Mouse (Mus musculus) heart, embryonic 11.5 days (tissue): Measurements from ENCODE around the gene Tspan14. TPM values are rescaled to one million over a fixed set of nuclear protein-coding genes. Genes with fewer than 3 reads are reported as not detected.

Experiments
- ATAC-seq: fragments of 200-750 bp; cut with Nextera tagmentation; replicated peaks from 2 replicates; pipeline ENCODE4 v1.8.0; 2017; ENCODE audit warnings: moderate library complexity; ENCODE audit not compliant: insufficient number of reproducible peaks, low FRiP score, low TSS enrichment
- H3K27ac ChIP-seq: fragments of 300-500 bp; sonication (generic); 2 replicates; pipeline ENCODE4 v1.5.1; 2014; ENCODE audit warnings: mild to moderate bottlenecking, low read depth, low read length
- H3K27me3 ChIP-seq: fragments of 300-500 bp; sonication (generic); 2 replicates; pipeline ENCODE4 v1.6.1; 2014; ENCODE audit warnings: mild to moderate bottlenecking, low read length, mixed read lengths; ENCODE audit not compliant: control insufficient read depth, insufficient read depth
- H3K36me3 ChIP-seq: fragments of 300-500 bp; sonication (generic); 2 replicates; pipeline ENCODE4 v1.6.1; 2014; ENCODE audit warnings: mild to moderate bottlenecking, low read length, moderate library complexity, mixed read lengths; ENCODE audit not compliant: control insufficient read depth, insufficient read depth
- H3K4me1 ChIP-seq: fragments of 300-500 bp; sonication (generic); 2 replicates; pipeline ENCODE4 v1.6.1; 2014; ENCODE audit warnings: low read length; ENCODE audit not compliant: control insufficient read depth, insufficient read depth
- H3K4me2 ChIP-seq: fragments of 300-500 bp; sonication (generic); 2 replicates; pipeline ENCODE4 v1.6.1; 2014; ENCODE audit warnings: mild to moderate bottlenecking, moderate library complexity
- H3K4me3 ChIP-seq: fragments of 300-500 bp; sonication (generic); 2 replicates; pipeline ENCODE4 v1.5.1; 2014; ENCODE audit warnings: low read depth, low read length
- H3K9ac ChIP-seq: fragments of 300-500 bp; sonication (generic); 2 replicates; pipeline ENCODE4 v1.6.1; 2014; ENCODE audit warnings: mild to moderate bottlenecking, low read depth, low read length, moderate library complexity
- H3K9me3 ChIP-seq: fragments of 300-500 bp; sonication (generic); replicated peaks from 2 replicates; pipeline ENCODE4 v1.6.1; 2016; ENCODE audit warnings: low read length; ENCODE audit not compliant: control insufficient read depth
- WGBS: fragments of 180-500 bp; shearing (Covaris S2); extraction: QIAGEN DNeasy Blood & Tissue Kit; methylation state at CpG from one replicate; pipeline ENCODE4 v1.1.7; 2014; ENCODE audit not compliant: insufficient replicate concordance; 5-methylcytosine and 5-hydroxymethylcytosine counted together
- polyA plus RNA-seq: library from polyadenylated mRNA; unstranded; fragments of >200 nt; fragmentation: Nextera tagmentation; extraction: Ambion mirVana; gene quantifications from 2 replicates; pipeline ENCODE4 v1.2.1, GENCODE M21; 2014

Tspan14 gene
- polyA plus RNA-seq, 1 experiment from 2014 or later, result 43.5 TPM

DNA sequence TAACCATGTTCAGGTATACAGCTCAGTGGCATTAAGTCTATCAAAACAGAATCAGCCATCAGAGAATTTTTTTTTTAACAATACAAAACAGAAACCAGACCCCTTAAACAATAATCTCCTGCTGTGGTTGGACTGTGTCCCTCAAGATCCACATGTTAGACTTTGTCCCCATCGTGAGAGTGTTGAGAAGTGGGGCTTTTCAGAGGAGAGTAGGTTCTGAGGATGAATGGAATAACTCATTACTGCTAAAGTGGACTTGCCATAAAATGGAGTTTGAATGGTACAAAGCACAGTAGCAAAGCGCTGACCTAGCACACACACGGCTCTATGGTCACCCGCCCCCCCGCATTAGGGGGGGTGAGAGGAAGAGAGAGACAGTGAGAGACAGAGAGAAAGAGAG is 37.7 kb downstream of the Tspan14 start:
- H3K36me3 ChIP-seq, result no peaks in the 10 kb centered on the region
- no peaks in the 10 kb centered on the region for H3K9me3 ChIP-seq
- no peak overlapping the region; the same call in 1 of the 2 replicates for H3K27ac ChIP-seq
- no peaks in the 10 kb centered on the region for H3K27me3 ChIP-seq
- no peak overlapping the region for H3K4me2 ChIP-seq
- H3K9ac ChIP-seq, result no peak overlapping the region
- peaks cover 28% of the 10 kb centered on the region for H3K4me1 ChIP-seq
- 77% methylated on average over 5 of the region's 5 CpGs for WGBS
- no peak overlapping the region for H3K4me3 ChIP-seq
- ATAC-seq, result no peak

GRCm38 (mm10) chr14:40927041-40927440 is 39.6 kb downstream of the Tspan14 start:
- WGBS, result 65% methylated on average over 2 of the region's 2 CpGs
- Histone ChIP-seq H3K4me2 (no peak overlapping the region), H3K36me3 (no peaks in the 10 kb centered on the region; the same call in 1 of the 2 replicates), H3K4me3 (no peak overlapping the region), H3K9me3 (no peaks in the 10 kb centered on the region), H3K27me3 (no peaks in the 10 kb centered on the region), H3K27ac (no peak overlapping the region), H3K4me1 (peaks cover 28% of the 10 kb centered on the region), H3K9ac (no peak overlapping the region)
- ATAC-seq, result no peak

DNA sequence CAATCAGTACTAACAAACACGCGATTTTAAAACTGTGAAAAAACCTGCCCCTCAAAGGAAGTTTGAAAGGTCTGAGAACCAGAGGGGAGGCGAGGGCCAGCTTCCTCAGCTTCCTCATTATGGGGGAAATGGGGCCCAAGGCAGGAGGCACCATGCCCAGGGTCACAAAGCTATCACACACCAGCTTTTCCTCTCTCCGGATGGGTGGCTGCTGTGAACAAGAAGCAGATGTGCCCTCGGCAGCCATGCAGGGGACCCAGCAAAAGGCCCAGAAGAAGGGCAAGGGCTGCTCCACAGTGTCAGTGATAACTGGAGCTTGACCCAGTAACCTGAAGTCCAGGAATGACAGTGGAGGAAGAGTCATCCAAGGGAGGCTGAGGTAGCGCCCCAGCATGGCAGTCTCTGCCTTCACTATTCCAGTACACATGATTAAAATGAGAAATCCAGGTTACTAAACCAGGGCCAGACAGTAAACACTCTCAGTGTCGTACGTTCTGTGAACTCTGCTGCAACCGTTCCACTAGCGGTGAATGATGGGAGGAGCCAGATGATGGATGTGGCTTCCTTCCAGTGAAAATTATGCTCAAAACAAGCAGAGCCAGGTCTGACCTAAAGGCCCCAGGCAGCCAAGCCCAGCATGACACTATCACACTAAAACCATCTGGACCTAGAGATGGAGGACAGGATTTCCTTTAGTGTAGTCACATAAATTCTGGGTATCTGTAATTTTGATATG is 42.1 kb downstream of the Tspan14 start:
- Histone ChIP-seq H3K4me1 (peaks cover 17% of the 10 kb centered on the region), H3K4me2 (no peak overlapping the region)

GRCm38 (mm10) chr14:40921241-40921640 is 45.4 kb downstream of the Tspan14 start:
- H3K4me2 ChIP-seq, result no peak overlapping the region
- no peak overlapping the region for H3K9ac ChIP-seq
- H3K4me3 ChIP-seq, result no peak overlapping the region
- no peaks in the 10 kb centered on the region for H3K9me3 ChIP-seq
- H3K4me1 ChIP-seq, result peaks cover 21% of the 10 kb centered on the region; the same call in 1 of the 2 replicates
- no peak overlapping the region for H3K27ac ChIP-seq
- ATAC-seq, result no peak
- H3K27me3 ChIP-seq, result no peaks in the 10 kb centered on the region
- H3K36me3 ChIP-seq, result no peaks in the 10 kb centered on the region; the same call in 1 of the 2 replicates
- 90% methylated on average over 1 of the region's 1 CpGs for WGBS

More for the DNA sequence above, 42.1 kb downstream of the Tspan14 start:
- Histone ChIP-seq H3K27ac (no peak overlapping the region), H3K4me3 (no peak overlapping the region), H3K9me3 (no peaks in the 10 kb centered on the region), H3K36me3 (no peaks in the 10 kb centered on the region; the same call in 1 of the 2 replicates), H3K9ac (no peak overlapping the region), H3K27me3 (no peaks in the 10 kb centered on the region)
- ATAC-seq, result no peak
- 54% methylated on average over 10 of the region's 10 CpGs for WGBS

DNA sequence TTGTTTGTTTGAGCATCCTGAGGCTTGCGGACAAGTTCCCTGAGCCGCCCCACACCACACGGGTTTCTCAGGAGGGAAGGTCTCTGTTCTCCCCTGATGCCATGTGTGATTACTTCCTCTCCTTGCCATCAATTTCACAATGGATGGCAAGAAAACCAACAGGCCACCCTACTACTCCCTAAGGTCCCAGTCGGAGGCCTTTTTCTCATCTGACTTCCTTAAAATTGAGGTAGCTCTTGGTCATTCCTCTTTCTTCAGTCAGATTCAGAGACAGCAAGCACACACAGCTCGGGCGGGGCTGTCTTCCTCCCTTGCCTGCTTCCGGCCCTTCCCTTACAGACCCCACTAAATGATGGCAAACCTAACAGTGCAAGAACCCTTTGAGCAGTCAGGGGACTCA is 47.1 kb downstream of the Tspan14 start:
- H3K27ac ChIP-seq, result no peak overlapping the region
- H3K9me3 ChIP-seq, result no peaks in the 10 kb centered on the region
- H3K4me3 ChIP-seq, result no peak overlapping the region
- WGBS, result 82% methylated on average over 7 of the region's 7 CpGs
- ATAC-seq, result no peak
- H3K9ac ChIP-seq, result no peak overlapping the region
- no peaks in the 10 kb centered on the region for H3K27me3 ChIP-seq
- H3K4me2 ChIP-seq, result no peak overlapping the region
- peaks cover 23% of the 10 kb centered on the region for H3K4me1 ChIP-seq
- H3K36me3 ChIP-seq, result no peaks in the 10 kb centered on the region; the same call in 1 of the 2 replicates

GRCm38 (mm10) chr14:40918477-40918876 is 48.1 kb downstream of the Tspan14 start:
- Histone ChIP-seq H3K4me3 (no peak overlapping the region), H3K27ac (no peak overlapping the region)
- 62% methylated on average over 5 of the region's 7 CpGs for WGBS

DNA sequence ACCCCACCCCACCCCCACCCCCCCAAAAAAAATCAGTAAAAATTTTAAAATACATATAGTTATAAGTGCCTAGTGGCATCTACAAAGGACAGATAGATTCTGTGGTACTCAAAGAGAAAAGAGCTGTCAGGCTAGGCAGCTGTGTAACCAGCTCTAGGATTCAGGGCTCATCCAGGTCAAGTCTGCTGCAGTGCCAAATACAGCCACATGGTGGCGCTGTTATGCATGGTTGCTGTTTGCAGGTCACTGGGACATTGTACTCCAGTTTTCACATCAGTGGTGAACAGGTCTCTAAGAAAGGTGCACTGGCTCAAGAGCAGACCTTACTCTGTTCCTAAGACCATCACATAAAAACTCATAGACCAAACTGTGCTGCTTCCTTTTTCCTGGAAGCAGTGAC is 49.0 kb downstream of the Tspan14 start:
- no peak overlapping the region for H3K4me3 ChIP-seq
- peaks cover 21% of the 10 kb centered on the region for H3K4me1 ChIP-seq
- no peak overlapping the region for H3K9ac ChIP-seq
- no peaks in the 10 kb centered on the region; the same call in 1 of the 2 replicates for H3K36me3 ChIP-seq
- WGBS, result 0% methylated on average over 1 of the region's 1 CpGs
- no peaks in the 10 kb centered on the region for H3K27me3 ChIP-seq
- H3K9me3 ChIP-seq, result no peaks in the 10 kb centered on the region
- H3K4me2 ChIP-seq, result no peak overlapping the region
- no peak for ATAC-seq
- no peak overlapping the region for H3K27ac ChIP-seq

More at GRCm38 (mm10) chr14:40918477-40918876, 48.1 kb downstream of the Tspan14 start:
- Histone ChIP-seq H3K9me3 (no peaks in the 10 kb centered on the region), H3K4me2 (no peak overlapping the region), H3K36me3 (no peaks in the 10 kb centered on the region; the same call in 1 of the 2 replicates), H3K9ac (no peak overlapping the region), H3K27me3 (no peaks in the 10 kb centered on the region), H3K4me1 (peaks cover 21% of the 10 kb centered on the region)
- no peak for ATAC-seq

DNA sequence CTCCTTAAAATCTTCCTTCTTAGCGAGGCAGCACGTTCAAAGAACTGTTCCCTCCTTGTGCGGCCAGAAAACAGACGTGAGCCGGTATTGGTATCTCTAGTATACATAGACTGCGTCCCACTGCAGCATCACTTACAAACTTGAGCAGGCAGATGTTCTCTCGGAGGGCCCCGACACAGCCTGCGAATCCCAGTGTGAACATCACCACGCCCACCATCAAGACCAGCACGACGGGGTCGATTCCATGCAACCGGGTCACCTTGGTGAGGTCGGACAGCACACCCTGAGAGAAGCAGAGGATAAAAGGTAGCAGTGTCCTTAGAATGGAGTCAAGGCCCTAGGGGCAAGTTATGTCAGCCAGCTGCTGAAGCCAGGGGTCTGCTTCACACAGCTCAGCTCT is 49.9 kb downstream of the Tspan14 start:
- WGBS, result 94% methylated on average over 15 of the region's 15 CpGs

GRCm38 (mm10) chr14:40915838-40916237 is 50.8 kb downstream of the Tspan14 start:
- Histone ChIP-seq H3K9me3 (no peaks in the 10 kb centered on the region), H3K4me1 (peaks cover 21% of the 10 kb centered on the region), H3K4me3 (no peak overlapping the region), H3K27me3 (no peaks in the 10 kb centered on the region), H3K9ac (no peak overlapping the region), H3K4me2 (no peak overlapping the region), H3K36me3 (peaks cover 1% of the 10 kb centered on the region; the same call in 1 of the 2 replicates), H3K27ac (no peak overlapping the region)
- no peak for ATAC-seq
- WGBS, result 58% methylated on average over 8 of the region's 8 CpGs

More for the DNA sequence above, 49.9 kb downstream of the Tspan14 start:
- Histone ChIP-seq H3K4me3 (no peak overlapping the region), H3K27ac (no peak overlapping the region), H3K9ac (no peak overlapping the region), H3K4me1 (peaks cover 21% of the 10 kb centered on the region), H3K27me3 (no peaks in the 10 kb centered on the region), H3K9me3 (no peaks in the 10 kb centered on the region), H3K36me3 (no peaks in the 10 kb centered on the region), H3K4me2 (no peak overlapping the region)
- ATAC-seq, result no peak
